Mouse (Mus musculus): ENCODE measurements around the gene Fhit. TPM values are rescaled to one million over a fixed set of nuclear protein-coding genes. Genes with fewer than 3 reads are reported as not detected.

The Fhit gene
- polyA plus RNA-seq, 1 experiment from 2014 or later, result 1.0 TPM

GRCm38 (mm10) chr14:9600271-9600670, 1561.6 kb downstream of the Fhit start:
- Histone ChIP-seq H3K4me3 (ENCODE audit: inconsistent target) (no peak overlapping the region), H3K79me2 (ENCODE audit: inconsistent target) (no peaks in the 10 kb centered on the region), H3K27ac (no peak overlapping the region), H3K36me3 (ENCODE audit: inconsistent target) (no peaks in the 10 kb centered on the region)

GRCm38 (mm10) chr14:9597460-9597977, 1564.3 kb downstream of the Fhit start:
- Histone ChIP-seq H3K27ac (no peak overlapping the region), H3K36me3 (ENCODE audit: inconsistent target) (no peaks in the 10 kb centered on the region), H3K4me3 (ENCODE audit: inconsistent target) (no peak overlapping the region), H3K79me2 (ENCODE audit: inconsistent target) (no peaks in the 10 kb centered on the region)
- 89% methylated on average over 5 of the region's 5 CpGs for WGBS (ENCODE audit: missing documents)

- H3K27ac ChIP-seq, result no peak overlapping the region
- WGBS (ENCODE audit: missing documents), result 89% methylated on average over 1 of the region's 1 CpGs
These were observed 1572.7 kb downstream of the Fhit start for GRCm38 (mm10) chr14:9589121-9589520.

GRCm38 (mm10) chr14:9587900-9588299, 1573.9 kb downstream of the Fhit start:
- Histone ChIP-seq H3K79me2 (ENCODE audit: inconsistent target) (no peaks in the 10 kb centered on the region), H3K4me3 (ENCODE audit: inconsistent target) (no peak overlapping the region), H3K27ac (no peak overlapping the region), H3K36me3 (ENCODE audit: inconsistent target) (no peaks in the 10 kb centered on the region)
- WGBS (ENCODE audit: missing documents), result 98% methylated on average over 4 of the region's 4 CpGs

More at GRCm38 (mm10) chr14:9589121-9589520, 1572.7 kb downstream of the Fhit start:
- Histone ChIP-seq H3K4me3 (ENCODE audit: inconsistent target) (no peak overlapping the region), H3K36me3 (ENCODE audit: inconsistent target) (no peaks in the 10 kb centered on the region), H3K79me2 (ENCODE audit: inconsistent target) (no peaks in the 10 kb centered on the region)

GRCm38 (mm10) chr14:9583227-9584155, 1578.3 kb downstream of the Fhit start:
- H3K36me3 ChIP-seq (ENCODE audit: inconsistent target), result no peaks in the 10 kb centered on the region
- 92% methylated on average over 8 of the region's 8 CpGs for WGBS (ENCODE audit: missing documents)
- no peaks in the 10 kb centered on the region for H3K79me2 ChIP-seq (ENCODE audit: inconsistent target)
- no peak overlapping the region for H3K4me3 ChIP-seq (ENCODE audit: inconsistent target)
- no peak overlapping the region for H3K27ac ChIP-seq

GRCm38 (mm10) chr14:9556333-9556732, 1605.5 kb downstream of the Fhit start:
- 80% methylated on average over 5 of the region's 5 CpGs for WGBS (ENCODE audit: missing documents)
- Histone ChIP-seq H3K4me3 (ENCODE audit: inconsistent target) (no peak overlapping the region), H3K36me3 (ENCODE audit: inconsistent target) (no peaks in the 10 kb centered on the region), H3K27ac (no peak overlapping the region), H3K79me2 (ENCODE audit: inconsistent target) (no peaks in the 10 kb centered on the region)

- no peaks in the 10 kb centered on the region for H3K36me3 ChIP-seq (ENCODE audit: inconsistent target)
- 6% methylated on average over 6 of the region's 6 CpGs for WGBS (ENCODE audit: missing documents)
- H3K27ac ChIP-seq, result no peak overlapping the region
- H3K79me2 ChIP-seq (ENCODE audit: inconsistent target), result no peaks in the 10 kb centered on the region
- no peak overlapping the region for H3K4me3 ChIP-seq (ENCODE audit: inconsistent target)
These were observed 1606.0 kb downstream of the Fhit start for GRCm38 (mm10) chr14:9555807-9556206.

- H3K4me3 ChIP-seq (ENCODE audit: inconsistent target), result no peak overlapping the region
- H3K36me3 ChIP-seq (ENCODE audit: inconsistent target), result no peaks in the 10 kb centered on the region
- no peaks in the 10 kb centered on the region for H3K79me2 ChIP-seq (ENCODE audit: inconsistent target)
- H3K27ac ChIP-seq, result no peak overlapping the region
These were observed 1609.7 kb downstream of the Fhit start for GRCm38 (mm10) chr14:9552149-9552548.

GRCm38 (mm10) chr14:9547952-9548351, 1613.9 kb downstream of the Fhit start:
- 38% methylated on average over 1 of the region's 1 CpGs for WGBS (ENCODE audit: missing documents)
- Histone ChIP-seq H3K79me2 (ENCODE audit: inconsistent target) (no peaks in the 10 kb centered on the region), H3K36me3 (ENCODE audit: inconsistent target) (no peaks in the 10 kb centered on the region), H3K27ac (no peak overlapping the region), H3K4me3 (ENCODE audit: inconsistent target) (no peak overlapping the region)

- Histone ChIP-seq H3K4me3 (ENCODE audit: inconsistent target) (no peak overlapping the region), H3K79me2 (ENCODE audit: inconsistent target) (no peaks in the 10 kb centered on the region), H3K27ac (no peak overlapping the region), H3K36me3 (ENCODE audit: inconsistent target) (no peaks in the 10 kb centered on the region)
- 79% methylated on average over 3 of the region's 3 CpGs for WGBS (ENCODE audit: missing documents)
These were observed 1617.5 kb downstream of the Fhit start for GRCm38 (mm10) chr14:9544364-9544763.

- WGBS (ENCODE audit: missing documents), result 84% methylated on average over 6 of the region's 6 CpGs
- H3K4me3 ChIP-seq (ENCODE audit: inconsistent target), result no peak overlapping the region
- no peaks in the 10 kb centered on the region for H3K36me3 ChIP-seq (ENCODE audit: inconsistent target)
- no peak overlapping the region for H3K27ac ChIP-seq
- H3K79me2 ChIP-seq (ENCODE audit: inconsistent target), result no peaks in the 10 kb centered on the region
These were observed 1626.3 kb downstream of the Fhit start for GRCm38 (mm10) chr14:9535491-9535890.

- H3K36me3 ChIP-seq (ENCODE audit: inconsistent target), result no peaks in the 10 kb centered on the region
- H3K27ac ChIP-seq, result no peak overlapping the region
- 95% methylated on average over 4 of the region's 4 CpGs for WGBS (ENCODE audit: missing documents)
- H3K79me2 ChIP-seq (ENCODE audit: inconsistent target), result no peaks in the 10 kb centered on the region
- no peak overlapping the region for H3K4me3 ChIP-seq (ENCODE audit: inconsistent target)
These were observed 1632.6 kb downstream of the Fhit start for GRCm38 (mm10) chr14:9529247-9529646.

GRCm38 (mm10) chr14:9526136-9526535, 1635.7 kb downstream of the Fhit start:
- 79% methylated on average over 3 of the region's 3 CpGs for WGBS (ENCODE audit: missing documents)
- Histone ChIP-seq H3K79me2 (ENCODE audit: inconsistent target) (no peaks in the 10 kb centered on the region), H3K27ac (no peak overlapping the region), H3K4me3 (ENCODE audit: inconsistent target) (no peak overlapping the region), H3K36me3 (ENCODE audit: inconsistent target) (no peaks in the 10 kb centered on the region)

- Histone ChIP-seq H3K79me2 (ENCODE audit: inconsistent target) (no peaks in the 10 kb centered on the region), H3K36me3 (ENCODE audit: inconsistent target) (no peaks in the 10 kb centered on the region), H3K4me3 (ENCODE audit: inconsistent target) (no peak overlapping the region), H3K27ac (no peak overlapping the region)
- WGBS (ENCODE audit: missing documents), result 65% methylated on average over 2 of the region's 2 CpGs
These were observed 1644.2 kb downstream of the Fhit start for GRCm38 (mm10) chr14:9517651-9518050.

- H3K27ac ChIP-seq, result no peak overlapping the region
- H3K4me3 ChIP-seq (ENCODE audit: inconsistent target), result no peak overlapping the region
- H3K36me3 ChIP-seq (ENCODE audit: inconsistent target), result no peaks in the 10 kb centered on the region
- WGBS (ENCODE audit: missing documents), result 93% methylated on average over 1 of the region's 1 CpGs
- no peaks in the 10 kb centered on the region for H3K79me2 ChIP-seq (ENCODE audit: inconsistent target)
These were observed 1652.2 kb downstream of the Fhit start for GRCm38 (mm10) chr14:9509678-9510077.

All from macrophage (primary cell).